Mouse (Mus musculus) liver, postnatal 0 days (tissue): Measurements from ENCODE around the gene Ankmy2.

Experiments used
- CTCF ChIP-seq: sonication (generic); IDR thresholded peaks from 2 replicates; pipeline ENCODE4 v1.5.1; 2016; ENCODE audit warnings: antibody characterized with exemption, low read depth
- EP300 ChIP-seq: IDR thresholded peaks from 2 replicates; pipeline ENCODE4 v1.6.1; 2016; ENCODE audit warnings: antibody characterized with exemption, low read depth, mild to moderate bottlenecking

DNA sequence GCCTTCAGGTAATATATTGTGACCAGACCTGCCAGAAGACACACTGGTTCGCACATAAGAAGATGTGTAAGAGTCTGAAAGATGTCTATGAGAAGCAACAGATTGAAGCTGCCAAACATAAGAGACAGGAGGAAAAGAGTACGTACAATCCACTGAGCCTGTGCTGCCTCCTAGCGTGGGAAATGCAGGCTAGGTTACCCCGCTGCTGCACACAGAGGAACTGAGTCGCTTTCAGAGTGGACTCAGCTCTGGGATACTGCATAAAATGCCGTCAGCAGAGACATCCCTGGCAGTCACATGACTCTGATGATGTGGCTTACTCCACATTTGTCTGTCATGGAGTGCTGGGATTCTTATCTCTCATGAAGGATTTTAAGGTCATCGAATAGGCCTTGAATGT, 38.1 kb downstream of the Ankmy2 start:
- no peak for TF ChIP-seq CTCF
- no peak for TF ChIP-seq EP300
